ENCODE assay signal across 17 mouse cellular contexts in genomic region chr6:145523337-145523736, GRCm38 (mm10).
DNase-seq lines count a peak whose midpoint lies in the region; ATAC-seq lines count a peak whose summit lies in the region.
"Had no signal": no experiment of that assay in that cellular context is flagged by ENCODE, and none has a peak within 500 bp of the region (broad histone marks: within the 10 kb centered on the region; RNA-seq: fewer than 3 reads in every experiment).

No protein-coding gene starts in this region.

- 94% methylated on average over 9 of the region's 9 CpGs for WGBS in midbrain, embryonic 10.5 days
- 95% methylated on average over 9 of the region's 9 CpGs for WGBS in midbrain, embryonic 13.5 days
- WGBS in embryonic facial prominence, embryonic 10.5 days: 94% methylated on average over 9 of the region's 9 CpGs

- no peak for ATAC-seq in midbrain, embryonic 13.5 days
- peak; percentile 65; the same call in 1 of the 2 replicates for ATAC-seq in megakaryocyte, adult 5-6 weeks (ENCODE audit: poor library complexity, severe bottlenecking)
- ATAC-seq: forebrain, embryonic 14.5 days; forebrain, postnatal 0 days; intestine, postnatal 0 days had no signal

- H3K27me3 ChIP-seq in midbrain, embryonic 10.5 days (ENCODE audit: low read depth, poor library complexity, severe bottlenecking): no peaks in the 10 kb centered on the region
- no peaks in the 10 kb centered on the region for H3K27me3 ChIP-seq in midbrain, embryonic 13.5 days
- no peaks in the 10 kb centered on the region for H3K27me3 ChIP-seq in embryonic facial prominence, embryonic 10.5 days (replicated peaks; ENCODE audit: low read depth, poor library complexity, severe bottlenecking)
- H3K27me3 ChIP-seq: heart, embryonic 12.5 days; heart, embryonic 15.5 days; hindbrain, embryonic 15.5 days had no signal

- no peaks in the 10 kb centered on the region for H3K9me3 ChIP-seq in midbrain, embryonic 10.5 days (replicated peaks)
- H3K9me3 ChIP-seq in midbrain, embryonic 13.5 days: no peaks in the 10 kb centered on the region
- peaks cover 6% of the 10 kb centered on the region; the same call in 1 of the 2 replicates for H3K9me3 ChIP-seq in embryonic facial prominence, embryonic 10.5 days
- H3K9me3 ChIP-seq: heart, embryonic 15.5 days; hindbrain, embryonic 15.5 days had no signal

- no peak for DNase-seq in midbrain, embryonic 10.5 days (ENCODE audit: low spot score)
- DNase-seq in embryonic facial prominence, embryonic 10.5 days (ENCODE audit: low spot score): no peak
- DNase-seq in ovary, postnatal 10 days (ENCODE audit: low spot score): no peak
- DNase-seq in cerebellum, adult 8-10 months: no peak
- DNase-seq: adrenal gland, postnatal 10 days; cerebellum, adult 11 months; forebrain, postnatal 0 days; gastrocnemius, adult 2 months; heart, adult 18-20 months; heart, postnatal 36 days had no signal

- H3K4me3 ChIP-seq in midbrain, embryonic 10.5 days: no peak overlapping the region
- H3K4me3 ChIP-seq in midbrain, embryonic 13.5 days (replicated peaks): no peak overlapping the region
- no peak overlapping the region for H3K4me3 ChIP-seq in embryonic facial prominence, embryonic 10.5 days
- H3K4me3 ChIP-seq: gastrocnemius, adult 2 months; heart, embryonic 12.5 days; heart, embryonic 15.5 days; hindbrain, embryonic 15.5 days had no signal

- no peak overlapping the region for H3K4me2 ChIP-seq in midbrain, embryonic 13.5 days (replicated peaks)
- H3K4me2 ChIP-seq: heart, embryonic 12.5 days; heart, embryonic 15.5 days; hindbrain, embryonic 15.5 days had no signal

- H3K27ac ChIP-seq in midbrain, embryonic 10.5 days (replicated peaks): peak overlapping the region; percentile 46; the same call in 1 of the 2 replicates
- no peak overlapping the region for H3K27ac ChIP-seq in midbrain, embryonic 13.5 days
- 0 out of 2 replicates have a peak overlapping the region, but pooled peaks have one; percentile 10 for H3K27ac ChIP-seq in embryonic facial prominence, embryonic 10.5 days (replicated peaks)
- H3K27ac ChIP-seq: gastrocnemius, adult 2 months; heart, embryonic 15.5 days; hindbrain, embryonic 15.5 days had no signal

- no peaks in the 10 kb centered on the region for H3K36me3 ChIP-seq in midbrain, embryonic 10.5 days
- no peaks in the 10 kb centered on the region for H3K36me3 ChIP-seq in midbrain, embryonic 13.5 days
- no peaks in the 10 kb centered on the region for H3K36me3 ChIP-seq in embryonic facial prominence, embryonic 10.5 days (replicated peaks)
- H3K36me3 ChIP-seq: heart, embryonic 12.5 days; heart, embryonic 15.5 days; hindbrain, embryonic 15.5 days had no signal

- H3K9ac ChIP-seq in midbrain, embryonic 13.5 days (replicated peaks): no peak overlapping the region
- H3K9ac ChIP-seq: forebrain, postnatal 0 days; heart, embryonic 12.5 days; heart, embryonic 15.5 days; hindbrain, embryonic 15.5 days had no signal

- H3K4me1 ChIP-seq in midbrain, embryonic 10.5 days: peaks cover 7% of the 10 kb centered on the region
- peaks cover 4% of the 10 kb centered on the region; the same call in 1 of the 2 replicates for H3K4me1 ChIP-seq in midbrain, embryonic 13.5 days (replicated peaks)
- no peaks in the 10 kb centered on the region for H3K4me1 ChIP-seq in embryonic facial prominence, embryonic 10.5 days
- H3K4me1 ChIP-seq: heart, embryonic 15.5 days; hindbrain, embryonic 15.5 days had no signal
